Mouse (Mus musculus): ENCODE data around the gene Il1rapl2.

The Il1rapl2 gene

GRCm38 (mm10) chrX:137570321-137571195 is at the start of gene Il1rapl2:
Gene Il1rapl2 (plus strand): TSS chrX:137570608.
- DNase-seq: no peak

- DNase-seq: no peak
Observed at GRCm38 (mm10) chrX:137548348-137548747, 22.1 kb upstream of the Il1rapl2 start.

- DNase-seq: no peak
Observed at GRCm38 (mm10) chrX:137569472-137570188, 778 bp upstream of the Il1rapl2 start.

GRCm38 (mm10) chrX:137582656-137583055 is 12.2 kb downstream of the Il1rapl2 start:
- DNase-seq: no peak

GRCm38 (mm10) chrX:137620697-137621096 is 50.3 kb downstream of the Il1rapl2 start:
- no peak for DNase-seq

- peak; percentile 28 for DNase-seq
Observed at GRCm38 (mm10) chrX:137667011-137667410, 96.6 kb downstream of the Il1rapl2 start.

GRCm38 (mm10) chrX:137687974-137688373 is 117.6 kb downstream of the Il1rapl2 start:
- DNase-seq: no peak

GRCm38 (mm10) chrX:137700006-137700405 is 129.6 kb downstream of the Il1rapl2 start:
- peak; percentile 0 for DNase-seq

GRCm38 (mm10) chrX:137755537-137755936 is 185.1 kb downstream of the Il1rapl2 start:
- no peak for DNase-seq

GRCm38 (mm10) chrX:137805484-137806200 is 235.2 kb downstream of the Il1rapl2 start:
- no peak for DNase-seq

GRCm38 (mm10) chrX:137806231-137807114 is 236.1 kb downstream of the Il1rapl2 start:
- no peak for DNase-seq

GRCm38 (mm10) chrX:137809526-137809925 is 239.1 kb downstream of the Il1rapl2 start:
- no peak for DNase-seq

GRCm38 (mm10) chrX:137812151-137812550 is 241.7 kb downstream of the Il1rapl2 start:
- no peak for DNase-seq

- DNase-seq: no peak
Observed at GRCm38 (mm10) chrX:137848936-137849335, 278.5 kb downstream of the Il1rapl2 start.

GRCm38 (mm10) chrX:137923490-137923889 is 353.1 kb downstream of the Il1rapl2 start:
- no peak for DNase-seq

- DNase-seq: no peak
Observed at GRCm38 (mm10) chrX:137926835-137927234, 356.4 kb downstream of the Il1rapl2 start.

GRCm38 (mm10) chrX:137947741-137948140 is 377.3 kb downstream of the Il1rapl2 start:
- no peak for DNase-seq

GRCm38 (mm10) chrX:137971306-137971705 is 400.9 kb downstream of the Il1rapl2 start:
- peak; percentile 5 for DNase-seq

- DNase-seq: no peak
Observed at GRCm38 (mm10) chrX:138043113-138043512, 472.7 kb downstream of the Il1rapl2 start.

GRCm38 (mm10) chrX:138103954-138104353 is 533.5 kb downstream of the Il1rapl2 start:
- no peak for DNase-seq

- DNase-seq: no peak
Observed at GRCm38 (mm10) chrX:138104668-138105067, 534.3 kb downstream of the Il1rapl2 start.

GRCm38 (mm10) chrX:138170146-138170545 is 599.7 kb downstream of the Il1rapl2 start:
- DNase-seq: peak; percentile 16

Measured in kidney, adult 9 months (tissue).